Mouse (Mus musculus) inflammation-experienced regulatory T-cells, adult 6 months (primary cell): ENCODE measurements at regions not wholly inside any gene's neighbourhood (a gene's known extent, or its start where the extent isn't known, plus 50 kb on each side); places are given as distances from the start of the nearest gene placed in this dataset.

Experiments
- ATAC-seq: one replicate; pipeline ENCODE4 v1.8.0; 2017

DNA sequence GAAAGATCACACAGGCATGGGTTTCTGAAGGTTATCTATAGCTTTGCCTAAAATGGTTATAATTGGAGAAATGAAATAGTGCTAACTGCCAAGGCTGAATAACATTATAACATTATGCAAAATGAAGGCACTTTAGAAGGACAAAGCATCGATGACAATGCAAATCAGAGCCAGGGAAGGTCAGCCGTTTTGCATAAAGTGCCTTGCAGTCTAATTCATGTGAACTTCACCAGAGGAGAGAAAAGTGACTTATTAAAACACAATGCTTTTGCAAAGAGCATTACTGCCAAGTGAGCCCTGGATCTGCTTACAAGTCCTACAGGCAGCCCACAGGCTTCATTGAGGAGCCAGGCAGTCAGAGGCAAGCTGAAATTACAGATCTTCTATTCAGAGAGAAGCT is 214.0 kb upstream of the A1bg start:
- no peak for ATAC-seq

DNA sequence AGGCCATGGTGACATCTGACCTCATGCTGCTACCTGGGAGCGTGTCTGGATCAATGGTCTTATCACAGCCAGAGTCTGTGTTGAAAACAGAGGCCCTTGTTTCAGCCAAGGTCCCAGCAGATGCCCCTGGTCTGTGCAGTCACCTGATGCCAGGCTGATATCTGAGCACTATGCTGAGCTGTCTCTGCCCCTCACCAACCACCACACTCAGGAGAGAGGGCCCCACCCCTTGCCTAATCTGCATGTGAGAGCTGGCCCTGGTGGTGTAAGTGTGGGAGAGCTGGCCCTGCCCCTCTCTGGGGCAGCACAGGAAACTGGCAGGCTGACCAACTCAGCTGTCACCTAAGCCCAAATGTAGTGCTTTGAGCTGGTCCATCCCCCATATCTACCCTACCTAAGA is 210.5 kb upstream of the A1bg start:
- no peak for ATAC-seq

DNA sequence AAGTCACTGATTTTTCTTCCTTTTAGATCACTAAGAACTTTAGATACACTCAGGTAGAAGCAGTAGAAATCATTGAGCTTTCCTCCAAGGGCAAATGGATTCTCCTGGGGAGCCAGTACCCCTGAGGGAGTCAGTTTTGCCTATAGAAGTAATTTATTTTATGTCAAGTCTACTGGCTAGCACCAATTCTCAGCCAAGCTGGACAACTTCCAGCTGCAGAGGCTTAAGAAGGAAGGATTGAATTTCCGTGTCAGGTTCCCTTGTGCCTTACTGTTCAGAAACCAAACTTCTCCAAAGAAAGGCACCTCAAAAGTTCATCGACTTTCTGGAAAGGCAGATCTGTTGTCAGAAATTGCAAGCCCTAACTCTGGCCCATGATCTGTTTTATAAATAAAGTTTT is 205.2 kb upstream of the A1bg start:
- no peak for ATAC-seq

DNA sequence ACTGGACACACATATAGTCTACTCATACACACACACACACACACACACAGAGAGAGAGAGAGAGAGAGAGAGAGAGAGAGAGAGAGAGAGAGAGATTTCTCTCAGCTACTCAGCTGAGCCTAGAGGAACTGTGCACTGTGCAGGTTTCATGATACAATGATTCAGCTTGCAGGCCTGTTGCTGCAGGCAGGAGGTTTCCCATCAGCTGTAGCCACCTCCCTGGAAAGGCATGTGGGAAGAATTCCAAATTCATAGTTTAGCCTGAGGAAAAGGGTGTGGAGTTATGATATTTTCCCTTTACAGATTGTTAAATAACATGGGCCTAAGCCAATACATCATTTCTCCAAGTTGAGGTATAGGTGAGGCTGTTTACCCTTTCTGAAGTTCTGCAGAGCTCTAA is 204.3 kb upstream of the A1bg start:
- no peak for ATAC-seq

DNA sequence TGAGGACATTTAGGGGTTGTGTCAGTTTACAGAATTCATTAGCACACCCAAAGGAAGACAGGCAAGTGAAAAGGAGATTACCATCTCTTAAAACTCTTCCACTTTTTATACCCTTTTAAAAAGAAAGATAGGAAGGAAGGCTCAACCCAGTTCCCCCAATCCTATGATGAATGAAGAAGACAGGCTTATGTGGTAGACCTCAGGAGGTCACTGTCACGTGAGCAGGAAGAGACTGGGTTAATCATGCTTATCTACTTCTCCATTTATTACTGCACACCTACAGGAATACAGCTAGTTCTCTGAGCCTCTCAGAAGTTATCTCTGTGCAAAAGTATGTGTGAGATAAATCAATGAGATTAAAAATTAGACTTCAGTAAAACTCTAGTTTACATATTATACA is 194.1 kb upstream of the A1bg start:
- ATAC-seq, result no peak

DNA sequence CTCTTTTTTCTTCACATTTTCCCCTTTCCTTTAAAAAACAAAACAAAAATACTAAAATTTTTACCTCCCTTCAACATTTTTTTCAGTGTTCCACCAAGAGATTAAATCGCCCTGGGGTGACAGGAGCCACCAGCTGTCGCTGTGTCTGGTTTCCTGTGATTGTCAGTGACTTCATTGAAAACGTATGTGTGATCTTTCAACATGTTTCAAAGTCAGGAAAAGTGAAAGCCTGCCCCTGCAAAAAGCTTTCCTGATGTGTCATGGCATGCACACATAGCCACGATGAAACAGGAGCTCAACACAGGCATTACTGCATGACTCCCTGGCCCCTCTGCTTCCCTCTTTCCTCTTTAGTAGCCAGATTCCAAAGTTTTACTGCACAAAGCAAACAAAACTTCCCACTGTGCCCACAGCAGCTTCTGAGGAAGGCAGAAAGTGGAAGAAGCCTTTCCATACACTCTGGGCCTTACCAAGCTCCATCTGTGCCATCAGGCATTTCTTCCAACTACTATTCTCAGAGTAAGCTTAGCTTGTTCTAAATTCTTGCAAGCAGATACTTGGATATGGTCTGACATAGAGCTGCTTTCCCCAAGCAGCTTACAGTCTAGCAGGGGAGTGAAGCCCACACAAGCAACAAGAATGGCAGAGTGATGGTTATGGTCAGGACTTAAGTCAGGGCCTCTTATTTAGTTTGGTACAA is 186.8 kb upstream of the A1bg start:
- ATAC-seq, result no peak

DNA sequence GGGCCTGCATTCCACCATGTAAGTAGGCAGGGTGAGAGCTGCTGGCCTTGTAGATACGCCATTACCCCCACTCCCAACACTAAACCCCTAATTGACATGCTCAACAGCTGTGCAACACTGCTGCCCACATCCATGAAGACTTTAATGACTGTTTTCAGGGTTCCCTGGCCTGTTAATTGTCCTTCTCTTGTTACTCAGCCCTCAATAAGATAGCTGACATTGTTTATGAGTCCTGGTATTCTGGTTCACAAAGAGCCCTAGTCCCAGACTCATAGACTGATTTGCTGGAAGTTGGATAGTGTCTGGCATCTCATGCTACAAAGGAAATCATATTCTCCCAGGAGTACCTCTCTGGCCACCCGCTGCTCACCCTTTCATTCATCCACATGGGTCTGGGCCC is 186.1 kb upstream of the A1bg start:
- ATAC-seq, result no peak

DNA sequence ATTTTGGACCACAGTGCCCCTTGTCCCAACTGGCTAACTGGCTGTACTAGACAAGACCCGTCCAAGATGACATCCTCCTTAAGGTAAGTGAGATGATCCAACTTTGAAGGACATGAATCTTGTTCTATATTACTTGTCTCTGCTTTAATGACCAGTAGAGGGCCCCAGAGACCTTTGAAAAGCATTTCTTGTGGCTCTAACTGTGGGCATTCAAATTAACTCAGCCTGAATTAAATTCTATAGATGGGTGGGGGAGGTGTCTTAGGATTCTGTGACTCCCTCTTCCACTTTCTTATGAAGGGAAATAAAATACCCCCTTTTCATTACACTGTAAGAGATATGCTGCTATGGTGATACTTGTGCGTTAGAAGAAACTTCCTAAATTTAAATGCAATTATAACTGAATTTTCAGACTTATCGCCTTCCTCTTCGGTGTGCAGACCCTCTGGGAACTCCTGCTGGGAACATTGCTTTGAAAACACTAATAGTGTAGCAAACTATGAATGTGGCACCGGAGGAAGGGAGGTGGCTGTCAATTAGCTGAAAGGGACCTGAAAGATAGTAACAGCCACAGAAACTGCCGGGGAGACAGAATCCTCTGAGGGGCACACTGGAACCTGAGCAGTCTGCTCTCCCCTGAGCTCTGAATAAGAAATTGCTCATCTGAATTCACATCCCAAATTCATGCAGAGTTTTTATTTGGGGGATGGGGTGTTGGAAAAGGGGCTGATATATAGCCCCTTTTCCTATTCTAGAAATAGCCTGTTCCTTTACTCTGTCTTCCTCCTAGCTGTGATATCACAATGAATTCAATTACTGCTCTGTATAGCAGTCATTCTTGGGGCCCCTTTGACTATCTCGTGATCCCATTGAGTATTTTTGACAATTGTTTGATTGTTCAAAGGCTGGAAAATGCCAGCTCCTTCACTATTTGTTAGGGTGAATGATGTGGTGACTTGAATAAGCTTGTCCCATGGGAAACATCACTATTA is 179.9 kb upstream of the A1bg start:
- no peak for ATAC-seq

DNA sequence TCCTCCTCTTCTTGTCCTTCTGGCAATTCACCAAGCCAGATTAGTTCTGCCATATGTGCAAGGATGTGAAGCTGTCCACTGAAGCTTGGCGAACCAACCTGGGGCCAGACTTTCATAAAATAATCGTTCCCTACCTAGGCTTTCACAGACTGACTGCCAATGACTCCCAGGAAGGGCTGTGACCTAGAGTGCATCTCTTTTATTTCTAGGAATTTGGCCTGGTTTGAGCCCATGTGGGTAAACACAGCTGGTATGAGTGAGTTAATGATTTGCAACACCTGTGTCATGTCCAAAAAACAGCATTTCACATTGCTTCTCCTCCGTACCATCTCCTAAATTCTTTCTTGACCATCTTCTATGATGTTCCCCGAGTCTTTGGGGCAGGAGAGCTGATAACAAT is 178.0 kb upstream of the A1bg start:
- no peak for ATAC-seq

DNA sequence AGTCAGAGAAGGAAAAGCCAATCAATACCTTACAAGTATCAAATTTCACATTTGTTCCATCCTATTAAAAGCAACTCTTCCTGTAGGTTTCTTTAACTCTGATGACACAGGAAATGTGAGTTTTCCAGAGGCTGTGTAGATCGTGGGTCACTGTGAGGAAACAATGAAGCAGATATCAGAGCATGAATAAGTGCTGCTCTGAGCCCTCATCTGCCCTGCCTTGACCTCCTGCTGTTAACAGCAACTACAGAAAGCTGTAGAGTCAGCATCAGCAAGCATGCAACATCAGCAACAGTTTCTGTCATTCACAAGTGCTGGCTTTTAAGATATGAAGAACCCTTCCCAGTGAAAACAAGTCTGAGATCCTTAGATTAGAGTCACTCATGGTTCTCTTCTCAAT is 176.2 kb upstream of the A1bg start:
- no peak for ATAC-seq

DNA sequence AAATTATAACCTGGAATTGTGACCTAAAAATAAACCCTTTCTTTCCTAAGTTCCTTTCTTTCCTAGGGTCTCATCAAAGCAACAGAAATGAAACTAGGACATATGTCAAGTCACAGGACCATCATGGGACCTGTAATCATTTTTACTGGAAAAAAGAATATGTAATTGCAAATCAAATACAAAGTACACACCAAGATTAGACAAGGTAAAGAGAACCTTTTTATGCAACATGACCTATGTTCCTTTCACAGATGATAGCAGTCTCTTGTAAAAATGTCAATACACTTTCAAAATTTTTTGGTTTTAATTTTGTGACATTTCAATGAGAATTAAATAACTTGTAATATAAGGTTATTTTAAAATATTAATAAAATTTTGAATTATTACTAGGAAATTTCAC is 175.7 kb upstream of the A1bg start:
- no peak for ATAC-seq

DNA sequence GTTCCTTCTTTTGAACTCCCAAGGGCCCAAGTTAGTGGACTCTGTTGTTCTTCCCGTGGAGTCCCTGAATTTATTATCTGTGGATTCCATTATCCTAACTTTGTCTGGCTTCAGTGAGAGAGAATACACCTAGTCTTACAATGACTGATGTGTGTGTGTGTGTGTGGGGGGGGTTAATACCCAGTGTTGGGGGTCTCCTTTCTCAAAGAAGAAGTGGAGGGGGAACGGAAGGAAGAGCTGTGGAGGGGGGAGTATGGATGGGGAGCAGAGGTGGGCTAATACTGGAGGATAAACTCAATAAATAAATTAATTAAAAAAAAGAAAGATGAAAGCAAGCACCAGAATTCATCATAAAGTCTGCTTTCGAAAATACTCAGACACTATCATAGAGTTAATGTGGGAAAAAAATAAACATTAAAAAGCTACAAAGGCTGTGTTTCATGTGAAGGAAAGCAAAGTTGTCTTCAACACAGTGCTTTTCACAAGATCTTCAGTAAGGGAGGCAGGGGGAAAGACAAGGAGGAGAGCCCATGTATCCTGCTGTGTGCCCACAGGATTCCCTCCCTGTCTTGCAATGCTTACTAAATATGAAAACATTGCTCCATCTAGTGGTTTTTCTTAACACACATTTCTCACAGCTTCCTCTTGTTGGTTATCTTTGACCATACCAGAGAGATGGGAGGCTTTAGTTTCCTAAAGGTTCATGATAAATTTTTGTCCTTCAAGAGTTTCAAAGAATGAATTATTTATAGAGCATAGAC is 173.4 kb upstream of the A1bg start:
- no peak for ATAC-seq

DNA sequence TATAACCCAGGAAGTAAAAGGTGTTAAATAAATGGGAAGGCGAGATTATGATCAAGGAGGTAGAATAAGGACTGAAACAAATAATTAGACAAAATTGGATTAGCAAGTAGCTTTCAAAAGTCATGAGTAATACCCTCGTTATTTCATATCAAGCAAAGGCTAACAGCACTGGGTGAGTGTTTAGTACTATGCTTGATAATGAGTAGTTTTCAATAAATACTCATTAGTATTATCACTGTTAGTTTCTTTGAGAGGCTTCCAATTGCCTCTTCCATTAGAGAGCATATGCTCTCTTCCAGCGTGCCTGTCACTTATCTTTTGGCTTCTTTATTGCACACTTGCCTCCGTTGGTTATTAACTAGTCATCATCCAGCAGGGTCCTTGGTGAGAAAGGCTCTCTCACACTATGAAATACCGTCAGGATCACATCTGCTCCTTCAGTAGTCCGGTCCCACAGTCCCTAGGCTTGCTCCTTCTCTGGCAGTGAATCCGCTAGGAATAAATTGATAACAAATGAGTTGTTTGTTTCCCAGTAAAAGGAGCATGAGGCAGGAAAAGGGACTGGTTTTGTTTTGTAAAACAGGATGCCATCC is 132.3 kb upstream of the A1bg start:
- no peak for ATAC-seq

DNA sequence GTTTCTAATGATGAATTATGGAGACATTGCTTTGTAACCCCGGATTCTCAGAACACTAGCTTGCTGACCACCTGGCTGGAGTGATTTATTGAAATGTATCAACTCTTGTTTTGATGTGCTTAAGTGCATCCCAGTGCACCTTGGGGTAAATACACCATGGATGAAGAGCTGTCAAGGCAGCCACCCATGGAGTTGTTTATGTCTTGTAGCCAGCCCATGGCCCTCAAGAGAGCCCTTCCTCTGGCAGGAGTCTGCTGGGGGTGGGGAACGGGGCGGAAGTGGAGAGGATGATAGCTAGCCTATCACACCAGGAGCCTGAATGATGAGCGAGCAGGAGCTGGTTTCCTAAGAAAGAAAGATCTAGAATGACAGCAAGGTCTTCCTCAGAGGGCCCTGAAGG is 128.6 kb upstream of the A1bg start:
- no peak for ATAC-seq

DNA sequence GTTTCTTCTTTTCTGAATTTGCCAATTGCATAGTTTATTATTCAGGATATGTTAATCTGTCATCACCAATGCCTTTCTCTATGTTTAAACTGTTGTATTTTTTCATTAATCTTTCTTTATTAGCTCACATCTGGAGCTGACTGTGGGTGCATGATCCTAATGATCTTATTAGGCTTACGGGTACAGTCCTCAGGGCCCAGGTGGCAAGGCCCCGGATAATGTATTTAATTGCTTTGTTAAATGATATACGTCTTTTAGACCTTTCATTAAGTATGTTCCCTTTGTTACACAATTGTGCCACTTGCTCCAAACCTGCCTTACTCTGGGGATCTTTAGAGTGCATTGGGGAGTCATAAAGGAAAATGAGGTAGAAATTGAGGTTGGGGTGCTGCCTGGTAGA is 86.7 kb upstream of the A1bg start:
- no peak for ATAC-seq

DNA sequence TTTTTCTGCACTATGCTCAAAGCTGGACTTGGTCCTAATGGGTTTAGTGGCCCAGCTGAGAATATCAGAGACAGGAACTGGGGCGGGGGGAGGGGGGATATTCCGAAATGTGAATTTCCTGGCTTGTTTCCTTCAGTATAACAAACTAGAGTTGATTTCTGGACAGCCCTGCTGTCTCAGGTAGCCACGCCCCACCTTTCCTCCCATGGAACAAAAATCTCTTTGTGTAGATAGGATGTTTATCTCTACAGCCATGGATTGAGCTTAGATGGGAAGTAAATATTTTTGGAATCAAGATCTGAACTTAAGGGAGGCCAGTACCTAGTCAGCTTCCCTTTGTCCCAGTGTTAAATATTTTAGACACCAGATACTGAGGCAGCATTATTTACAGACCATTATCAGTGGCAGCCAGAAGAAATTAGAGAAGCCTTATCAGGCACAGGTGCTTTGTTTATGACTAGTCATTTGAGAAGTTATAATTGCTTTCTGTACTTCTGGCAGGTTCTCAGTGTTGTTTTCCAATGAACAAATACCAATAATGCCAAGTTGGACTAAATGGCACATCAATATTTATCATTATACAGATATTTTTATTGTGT is 84.7 kb upstream of the A1bg start:
- ATAC-seq, result no peak

DNA sequence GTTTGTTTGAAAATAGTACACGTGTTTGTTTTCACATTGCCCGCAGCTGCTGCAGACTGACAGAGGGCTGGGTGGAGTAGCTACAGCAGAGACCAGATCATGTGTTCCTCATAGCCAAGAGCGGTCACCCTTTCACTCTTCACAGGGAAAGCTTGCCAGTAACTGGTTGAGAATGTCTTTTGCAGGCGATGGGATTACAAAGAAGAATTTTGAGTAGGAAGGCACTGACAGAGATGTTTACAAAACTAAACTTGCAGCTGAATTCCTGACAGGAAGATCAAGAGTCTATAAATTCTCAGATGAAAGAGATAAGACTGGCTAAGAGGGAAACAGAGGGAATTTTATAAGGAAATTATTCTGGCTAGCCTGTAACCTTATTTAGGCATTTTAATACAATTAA is 83.8 kb upstream of the A1bg start:
- no peak for ATAC-seq

DNA sequence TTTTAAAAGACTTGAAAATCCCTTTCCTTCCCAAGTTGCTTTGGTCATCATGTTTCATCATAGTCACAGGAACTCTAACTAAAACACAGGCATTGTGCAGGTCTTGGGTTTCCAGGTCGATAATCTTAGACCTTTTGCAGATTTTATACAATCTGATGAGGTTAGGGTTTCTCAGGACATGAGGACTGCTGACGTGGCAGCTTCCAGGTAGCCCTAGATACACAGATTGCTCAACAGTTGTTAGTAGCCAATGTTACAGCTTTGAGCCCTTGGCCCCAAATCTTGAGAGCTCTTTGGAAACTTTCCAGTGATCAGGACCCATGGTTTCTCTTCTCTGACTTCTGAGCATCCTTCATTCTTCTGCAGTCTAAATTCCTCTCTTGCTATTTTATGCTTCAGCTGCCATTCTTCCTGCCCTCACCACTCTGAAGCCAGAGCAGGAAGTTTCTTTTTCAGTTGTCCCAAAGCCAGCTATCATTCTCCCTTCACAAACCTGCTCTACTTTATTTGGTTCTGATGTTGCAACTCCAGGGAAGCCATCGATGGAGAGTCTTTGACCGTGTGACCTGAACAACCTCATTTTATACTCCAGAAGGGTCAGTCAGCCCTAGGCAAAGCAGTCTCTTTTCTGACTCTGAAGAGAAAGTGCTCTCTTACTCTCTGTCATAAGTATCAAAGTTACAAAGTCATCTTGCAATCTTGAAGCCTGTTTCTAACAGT is 71.3 kb upstream of the A1bg start:
- ATAC-seq, result no peak

DNA sequence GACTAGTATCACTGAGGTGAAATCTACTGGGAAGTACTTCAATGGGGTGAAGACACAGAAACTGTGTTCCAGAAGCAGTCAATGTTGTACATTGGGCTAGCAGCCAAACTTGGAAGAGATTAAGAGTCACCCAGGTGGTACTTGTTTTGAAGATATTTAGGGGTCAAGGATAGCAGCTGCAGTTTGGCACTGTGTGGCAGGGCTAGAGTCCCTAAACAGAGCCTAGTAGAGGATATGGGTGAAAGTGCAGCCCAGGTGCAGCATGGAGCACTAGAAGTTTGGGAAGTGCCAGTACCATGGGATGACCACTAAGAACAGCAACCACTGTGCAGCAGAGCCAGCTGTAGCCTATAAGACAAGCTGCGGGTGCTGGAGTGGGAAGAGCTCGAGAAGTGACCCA is 70.6 kb upstream of the A1bg start:
- no peak for ATAC-seq

DNA sequence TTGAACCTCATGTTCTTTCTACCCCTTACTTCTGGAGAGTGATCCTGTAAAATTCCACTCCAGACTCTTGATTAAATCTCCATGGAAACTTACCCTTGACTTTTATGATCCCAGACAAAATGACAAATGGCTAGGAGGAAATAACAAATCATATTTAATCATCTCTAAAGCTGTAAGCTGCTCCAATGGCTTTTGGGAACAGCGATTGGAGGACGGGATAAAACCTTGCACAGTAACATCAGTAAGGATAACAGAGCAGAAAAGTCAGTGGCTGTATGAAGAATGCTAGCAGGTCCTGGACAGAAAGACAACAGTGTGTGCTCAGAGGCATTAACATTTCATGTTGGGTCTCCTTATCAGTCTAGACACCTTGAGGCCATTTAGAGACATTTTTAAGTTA is 59.8 kb upstream of the A1bg start:
- ATAC-seq, result no peak
